Mouse (Mus musculus) c-Kit-positive CD71-positive TER-119-positive erythroid progenitor cells, embryonic 14.5 days (primary cell): ENCODE measurements around the gene Gpc6.

Experiments
- DNase-seq: peaks from one replicate; pipeline ENCODE4 v3.0.0-alpha.2; 2013; ENCODE audit warnings: low spot score

Gene Gpc6

DNA sequence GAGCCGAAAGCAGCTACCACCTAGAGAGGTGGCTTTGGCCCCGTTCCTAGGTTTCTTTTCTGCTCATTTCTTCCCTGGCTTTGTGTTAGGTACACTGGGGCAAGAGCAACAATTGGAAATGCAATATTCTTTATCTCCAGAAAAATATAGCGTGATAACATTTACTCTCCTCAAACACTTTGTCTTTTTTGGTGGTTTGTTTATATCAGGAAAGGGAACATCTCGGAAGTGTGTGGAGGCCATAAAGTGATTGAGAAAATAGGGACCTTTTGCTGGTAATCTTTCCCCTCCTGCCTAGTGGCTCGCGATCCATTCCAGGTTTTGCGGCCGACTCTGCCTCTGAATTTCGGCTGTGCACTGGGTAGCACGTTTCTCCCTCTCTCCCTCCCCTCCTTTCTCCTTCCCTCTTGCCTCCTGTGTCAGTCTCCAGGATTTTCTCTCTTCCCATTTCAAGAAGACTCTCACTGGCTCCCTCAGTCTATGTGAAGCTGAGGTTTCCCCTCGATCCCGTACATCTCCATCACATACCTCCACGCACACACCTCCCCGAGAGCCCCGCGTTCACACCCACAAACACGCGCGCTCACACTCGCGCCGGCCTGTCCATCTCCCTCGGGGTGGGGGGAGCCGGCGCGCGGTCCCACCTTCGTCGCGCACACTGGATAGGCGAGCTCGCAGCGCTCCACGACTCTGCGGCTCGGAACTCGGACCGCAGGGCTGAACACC, at the start of gene Gpc6:
Gene Gpc6, plus strand, starts transcription at position 440 of the 726 bp plus-strand sequence.
- no peak for DNase-seq

DNA sequence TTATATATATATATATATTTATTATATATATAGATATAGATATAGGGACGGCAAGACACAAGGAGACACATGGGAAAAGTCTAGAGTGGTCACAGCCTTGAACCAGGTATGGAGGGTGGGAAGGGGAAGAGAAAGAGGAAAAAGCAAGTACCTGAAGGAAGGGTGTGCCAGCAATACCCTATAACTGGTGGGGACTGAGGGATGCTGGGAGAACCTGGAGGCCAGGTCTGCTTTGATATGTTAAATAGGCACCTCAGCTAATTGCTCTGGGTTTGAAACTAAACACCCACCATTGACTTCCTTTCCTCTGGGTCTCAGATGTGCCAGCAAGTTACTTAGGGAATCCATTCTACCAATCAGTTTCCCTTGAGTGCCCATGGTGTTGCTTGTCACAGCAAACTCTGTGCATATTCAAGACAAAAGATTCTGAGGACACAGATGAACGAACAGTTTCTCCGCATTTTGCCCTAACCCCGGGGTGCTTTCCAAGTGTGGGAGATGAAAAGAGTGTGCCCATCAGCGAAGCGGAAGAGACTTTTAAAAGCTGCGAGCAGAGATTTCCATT, 42.6 kb upstream of the Gpc6 start:
- DNase-seq, result no peak

DNA sequence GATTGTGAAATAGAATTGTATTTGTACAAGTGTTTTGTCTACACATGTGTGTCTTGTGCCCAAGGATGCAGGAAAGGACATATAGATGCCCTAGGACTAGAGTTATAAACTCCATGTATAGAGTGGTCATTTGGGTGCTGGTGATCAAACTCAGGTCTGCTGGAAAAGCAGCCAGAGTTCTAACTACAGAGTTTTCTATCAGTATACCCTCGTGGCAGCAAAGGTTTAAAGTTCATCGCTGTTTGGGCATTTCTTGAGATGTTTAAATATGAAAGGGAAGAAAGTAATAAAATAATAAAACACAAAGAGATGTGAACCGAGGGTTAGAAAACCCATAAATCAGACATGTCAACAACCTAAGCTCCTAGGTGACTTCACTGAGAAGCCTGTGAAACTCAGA, 30.8 kb upstream of the Gpc6 start:
- DNase-seq, result no peak

DNA sequence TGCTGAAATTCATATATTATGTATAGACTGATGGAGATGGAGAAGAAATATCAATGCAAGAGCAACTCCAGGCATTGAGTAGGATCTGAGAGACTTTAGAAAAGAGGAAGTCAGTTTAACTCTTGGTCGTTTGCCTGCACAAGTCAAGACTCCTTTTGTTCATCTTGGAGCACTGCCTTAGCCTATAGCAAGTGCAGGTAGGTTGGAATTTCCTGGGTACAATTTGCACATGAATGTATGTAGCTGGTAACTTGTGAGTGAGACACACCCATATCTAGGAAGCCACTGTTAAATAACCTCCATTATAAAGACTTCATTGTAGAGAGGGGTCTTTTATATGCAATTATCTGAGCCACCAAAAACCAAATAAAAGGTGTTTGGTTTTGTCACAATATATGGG, 27.1 kb upstream of the Gpc6 start:
- DNase-seq, result no peak

DNA sequence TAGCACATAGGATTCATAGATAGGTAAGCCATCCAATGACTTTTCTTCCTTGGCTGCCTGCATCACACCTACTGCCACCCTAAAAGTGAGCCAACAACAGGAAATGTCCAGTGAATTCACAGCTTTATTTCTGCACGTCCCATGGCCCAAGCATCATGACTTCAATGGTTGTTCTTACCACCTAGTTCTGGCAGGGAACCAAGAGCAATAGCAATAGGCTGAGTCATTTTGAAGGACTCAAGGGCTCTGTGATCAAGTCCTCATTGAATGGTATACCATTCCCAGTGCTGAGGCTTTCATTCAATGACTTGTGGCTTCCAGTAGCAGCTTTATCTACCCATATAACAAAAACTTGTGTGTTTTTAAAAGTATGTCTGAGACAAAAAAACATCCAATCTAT, 13.3 kb upstream of the Gpc6 start:
- DNase-seq, result no peak

DNA sequence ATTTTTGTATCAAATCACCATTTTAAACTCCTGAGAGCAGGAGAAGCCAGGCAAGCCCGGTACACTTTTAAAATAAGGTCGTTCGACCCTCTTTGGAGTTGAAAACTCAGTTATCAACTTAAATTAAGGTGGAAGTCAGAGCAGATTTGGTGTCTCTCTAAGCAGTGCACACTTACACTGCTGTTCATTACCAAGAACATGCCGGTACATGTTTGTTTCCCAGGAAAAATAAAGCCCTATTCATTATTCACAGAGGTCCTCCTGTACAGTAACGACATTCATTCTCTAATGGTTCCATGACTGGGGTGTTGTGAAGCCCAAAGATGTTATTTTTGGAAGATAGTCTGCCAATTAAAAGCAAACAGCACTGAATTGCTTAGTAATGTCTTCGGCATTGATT, 8.2 kb upstream of the Gpc6 start:
- no peak for DNase-seq

DNA sequence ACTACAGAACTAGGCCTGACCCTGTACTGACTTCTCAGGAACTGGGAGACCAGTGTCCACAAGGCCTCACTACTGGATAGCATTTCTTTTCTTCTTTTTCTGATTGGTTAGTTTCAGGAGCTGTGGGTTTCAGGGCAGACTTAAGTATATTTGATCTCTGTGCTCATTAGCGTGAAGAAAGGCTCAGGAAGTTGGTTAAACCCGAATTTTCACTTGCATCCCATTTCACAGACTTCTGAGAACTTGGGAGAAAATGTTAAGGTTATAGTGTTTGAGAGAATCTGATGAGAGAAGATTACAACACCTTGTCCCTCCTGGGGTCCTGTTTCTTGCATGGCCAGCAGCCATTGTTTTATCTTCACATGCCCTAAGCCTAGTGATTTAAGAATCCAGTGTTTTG, 849 bp upstream of the Gpc6 start:
- DNase-seq, result no peak

DNA sequence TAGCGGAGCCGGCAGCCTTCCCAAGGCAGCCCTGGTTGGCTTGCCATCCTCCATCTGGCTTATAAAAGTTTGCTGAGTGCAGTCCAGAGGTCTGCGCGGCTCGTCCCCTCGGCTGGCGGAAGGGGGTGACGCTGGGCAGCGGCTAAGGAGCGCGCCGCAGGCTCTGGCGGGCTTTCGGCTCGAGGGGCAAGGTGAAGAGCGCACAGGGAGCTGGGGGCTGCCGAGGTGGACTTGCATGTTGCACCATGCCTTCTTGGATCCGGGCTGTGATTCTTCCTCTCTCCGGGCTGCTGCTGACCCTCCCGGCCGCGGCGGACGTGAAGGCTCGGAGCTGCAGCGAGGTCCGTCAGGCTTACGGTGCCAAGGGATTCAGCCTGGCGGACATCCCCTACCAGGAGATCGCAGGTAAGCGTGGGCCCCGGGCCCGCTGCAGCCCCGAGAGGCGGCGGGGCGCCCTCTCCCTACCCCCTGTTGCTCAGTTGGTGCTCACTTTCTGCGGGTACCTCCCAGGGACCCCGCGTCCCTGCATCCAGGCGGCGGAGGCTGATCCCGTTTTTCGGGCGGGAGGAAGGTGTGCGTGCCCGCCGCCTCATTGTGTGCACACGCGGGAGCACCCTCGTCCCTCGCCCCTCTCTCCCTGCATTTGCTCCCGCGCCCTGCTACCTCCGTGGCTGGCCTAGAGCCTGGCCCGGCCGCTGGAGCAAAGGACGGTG, 732 bp downstream of the Gpc6 start:
- DNase-seq, result no peak

DNA sequence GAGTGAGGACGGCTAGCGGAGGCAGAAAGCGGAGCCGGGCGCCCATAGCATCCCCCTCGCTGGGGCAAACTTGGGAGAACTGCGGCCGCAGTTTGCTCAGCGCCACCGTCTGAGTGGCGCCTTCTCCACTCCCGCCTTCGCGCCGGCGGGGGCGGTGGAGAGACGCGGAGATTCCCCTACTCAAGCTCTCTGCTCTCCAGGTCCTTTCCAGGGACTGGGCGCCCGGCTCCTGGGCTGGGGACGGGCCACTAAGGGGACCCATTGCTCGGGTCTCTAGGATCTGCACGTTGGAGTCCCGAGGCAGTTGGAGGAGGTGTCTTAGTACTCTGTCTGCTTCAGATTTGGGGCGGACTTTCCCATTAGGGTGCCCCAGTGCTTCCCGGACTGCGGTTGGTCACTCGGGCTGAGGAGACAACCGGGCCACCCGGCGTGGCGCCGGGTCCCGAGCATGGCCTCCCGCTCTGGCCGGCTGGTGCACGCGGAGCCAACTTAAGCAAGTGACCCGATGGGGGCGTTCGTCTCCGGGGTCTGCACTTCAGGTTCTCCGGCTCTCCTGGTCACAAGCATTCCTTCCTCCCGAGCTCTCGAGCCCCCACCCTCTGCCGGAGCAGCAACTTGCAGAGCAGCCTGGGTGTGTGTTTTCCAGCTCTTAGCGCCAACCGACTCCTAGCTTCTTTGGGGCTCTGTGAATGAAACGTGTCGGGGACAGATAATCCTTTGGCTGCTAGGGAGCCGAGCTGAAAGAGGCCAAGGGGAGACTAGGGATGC, 1.5 kb downstream of the Gpc6 start:
- no peak for DNase-seq

DNA sequence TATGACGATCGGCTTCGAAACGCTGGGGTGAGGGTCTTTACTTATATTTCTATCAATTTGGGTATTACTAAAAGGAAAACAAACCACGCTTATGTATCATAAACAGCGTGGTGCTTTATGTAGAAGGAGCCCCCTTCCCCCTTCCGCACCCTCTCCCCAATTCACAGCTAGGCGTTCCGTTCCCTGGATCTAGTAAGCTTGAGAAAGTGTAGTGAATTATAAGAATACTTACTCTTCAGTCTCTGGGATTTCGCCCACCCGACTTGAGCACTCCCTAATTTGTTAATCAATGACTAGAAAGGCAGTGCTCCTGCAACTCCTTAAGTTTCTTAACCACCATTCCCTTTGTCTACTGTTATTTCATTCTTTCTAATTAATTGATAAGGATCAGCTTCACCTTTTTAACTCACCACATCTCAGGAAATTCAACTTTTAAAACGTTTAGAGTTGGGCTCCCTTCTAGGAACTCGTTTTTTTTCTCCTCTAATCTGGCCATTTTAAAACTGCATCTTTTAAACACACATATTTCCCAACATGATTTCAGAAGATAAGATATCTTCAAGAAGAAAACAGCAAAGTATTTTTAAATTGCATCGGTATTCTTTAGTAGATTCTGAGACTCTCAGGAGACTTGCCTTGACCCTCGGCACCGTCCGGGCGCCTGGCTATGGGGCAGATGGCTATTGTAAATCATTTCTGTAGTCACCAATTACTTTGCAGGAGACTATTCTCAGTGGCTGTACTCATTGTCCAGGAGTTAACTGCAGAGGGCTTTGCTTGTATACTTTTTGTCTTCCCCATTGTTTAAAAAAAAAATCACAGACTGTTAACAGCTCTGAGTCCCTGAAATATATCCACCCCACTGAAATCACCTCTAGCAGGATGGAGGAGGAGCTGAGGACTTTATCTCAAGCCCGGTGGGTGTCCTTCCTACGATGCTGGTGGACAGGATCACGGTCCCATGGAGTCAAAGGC, 2.5 kb downstream of the Gpc6 start:
- DNase-seq, result no peak

DNA sequence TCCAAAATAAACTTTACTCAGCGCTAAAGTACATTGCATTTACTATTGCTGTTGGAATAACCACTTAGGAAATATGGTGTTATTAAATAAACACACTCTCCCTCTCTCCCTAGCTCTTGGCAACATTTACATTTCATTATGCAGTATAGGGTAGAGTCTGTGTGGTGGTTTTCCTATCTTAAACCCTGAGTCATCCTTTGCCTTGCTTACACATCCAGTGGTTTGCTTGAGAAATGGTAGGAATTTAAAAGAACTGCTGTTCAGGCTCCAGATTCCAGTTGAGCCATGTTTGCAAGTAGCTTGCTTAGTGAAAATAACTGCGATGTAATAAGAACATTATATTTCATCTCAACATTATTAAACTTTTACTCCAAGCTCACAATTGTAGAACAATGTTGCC, 3.3 kb downstream of the Gpc6 start:
- DNase-seq, result no peak

DNA sequence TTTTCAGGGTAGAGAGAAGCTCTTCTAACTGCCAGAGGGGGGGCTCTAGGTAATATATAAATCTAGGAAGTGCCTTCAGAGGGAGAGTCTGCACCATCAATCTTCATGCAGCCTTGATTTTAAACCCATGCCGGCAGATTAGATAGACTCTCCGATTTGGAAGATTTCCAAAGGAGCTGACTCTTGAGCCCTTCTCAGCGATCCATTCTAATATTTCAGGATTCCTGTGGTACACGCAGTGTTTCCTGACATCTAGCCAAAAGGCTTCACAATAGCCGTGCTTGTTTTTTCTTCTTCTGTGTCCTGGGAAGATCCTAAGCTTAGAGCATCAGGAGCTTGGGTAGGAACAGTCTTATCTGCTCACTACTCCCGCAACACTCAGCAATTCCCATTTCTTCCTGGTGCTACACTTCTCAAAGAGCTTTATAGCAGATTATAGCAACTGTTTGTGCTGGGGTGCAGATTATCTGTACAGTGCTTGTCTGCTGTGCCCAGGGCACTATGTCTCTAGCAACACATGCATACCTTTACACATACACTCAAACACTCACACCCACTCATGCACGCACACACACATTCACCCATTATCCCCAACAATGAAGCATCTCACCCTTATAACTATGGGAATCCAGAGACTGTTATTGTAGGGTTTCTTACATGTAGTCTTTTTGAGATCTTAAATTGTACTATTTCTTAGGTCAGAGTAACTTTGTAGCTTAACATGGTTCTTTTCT, 3.8 kb downstream of the Gpc6 start:
- no peak for DNase-seq

DNA sequence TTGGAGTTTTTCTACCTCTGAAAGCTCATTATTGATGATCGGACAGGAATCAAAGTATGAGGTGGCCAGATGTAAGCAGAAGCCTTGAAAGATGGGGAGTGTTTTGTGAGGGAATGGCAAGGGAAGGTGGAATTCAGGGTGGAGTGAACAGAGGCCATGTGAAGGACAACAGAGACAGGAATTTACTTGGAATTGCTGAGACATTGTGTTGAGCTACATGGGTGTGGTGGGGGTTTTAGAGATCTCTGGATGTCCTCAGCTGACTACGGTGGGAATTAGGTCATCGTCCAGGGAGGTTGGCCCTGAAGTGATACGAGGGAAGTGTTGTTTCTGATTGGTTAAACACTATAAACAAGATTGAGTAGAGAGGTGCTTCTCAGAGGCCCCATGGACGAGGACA, 8.7 kb downstream of the Gpc6 start:
- no peak for DNase-seq

DNA sequence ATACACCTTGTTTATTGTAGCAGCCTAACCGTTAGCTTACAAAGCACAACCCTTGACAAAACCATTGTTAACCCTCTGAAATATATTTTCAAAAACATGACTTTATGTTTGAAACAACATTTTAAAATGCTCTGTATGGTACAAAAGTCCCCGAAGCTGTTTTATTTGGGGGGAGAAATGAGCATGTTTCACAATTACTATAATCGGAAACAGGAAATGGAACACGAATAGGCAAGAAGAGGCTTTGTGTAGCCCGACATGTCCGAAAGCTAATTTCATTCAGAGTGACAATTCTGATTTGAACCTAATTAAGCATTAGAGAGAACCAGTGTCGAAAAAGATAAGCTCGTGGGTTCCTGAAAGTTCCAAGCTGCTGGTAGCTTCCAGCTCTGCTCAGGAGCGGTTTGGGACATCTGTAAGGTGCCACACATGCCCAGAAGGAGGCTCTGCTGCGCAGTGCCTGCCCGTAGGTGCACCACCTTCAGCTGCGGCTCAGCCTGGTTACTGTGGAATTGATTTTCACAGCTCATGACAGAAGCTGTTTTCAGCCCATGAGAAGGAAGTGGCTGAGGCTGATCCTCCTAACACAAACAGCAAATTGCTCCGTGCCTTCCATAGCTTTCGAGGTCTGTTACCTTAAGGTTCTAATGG, 12.9 kb downstream of the Gpc6 start:
- DNase-seq, result no peak

DNA sequence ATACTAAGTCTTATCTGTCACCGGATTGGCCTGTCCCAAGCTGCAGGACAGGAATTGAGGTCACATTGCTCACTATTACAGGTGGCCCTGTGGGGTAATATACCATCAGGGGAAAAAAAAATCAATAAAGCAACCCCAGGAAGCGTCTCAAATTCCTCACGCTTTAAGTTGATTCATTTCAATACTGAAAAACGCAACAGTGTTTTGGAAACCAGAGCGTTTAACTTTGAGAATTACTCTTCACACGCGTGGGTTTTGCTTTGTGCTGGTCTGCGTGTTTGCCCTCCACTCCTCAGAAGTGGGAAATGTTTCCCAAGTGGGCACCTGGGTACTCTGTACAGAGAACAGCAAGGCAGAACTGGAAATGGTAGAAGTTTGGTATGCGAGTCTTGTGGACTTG, 13.6 kb downstream of the Gpc6 start:
- DNase-seq, result no peak

DNA sequence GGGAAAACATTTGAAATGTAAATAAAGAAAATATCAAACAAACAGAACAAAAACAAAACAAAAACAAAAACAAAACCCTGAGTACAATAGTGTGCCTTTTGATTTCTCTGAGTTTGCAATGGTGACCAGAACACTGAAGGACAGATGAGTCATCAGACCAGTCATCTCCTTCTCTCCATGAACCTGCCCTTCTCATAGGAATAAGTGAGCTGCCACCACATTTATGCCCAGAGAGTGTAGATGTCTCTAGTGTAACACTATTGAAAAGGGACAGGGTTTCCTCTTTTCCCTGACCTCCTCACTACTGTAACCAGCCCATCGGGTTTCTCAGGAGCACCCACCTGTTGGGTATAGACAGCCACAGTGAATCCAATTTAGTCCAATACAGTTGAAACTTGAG, 14.4 kb downstream of the Gpc6 start:
- DNase-seq, result no peak

DNA sequence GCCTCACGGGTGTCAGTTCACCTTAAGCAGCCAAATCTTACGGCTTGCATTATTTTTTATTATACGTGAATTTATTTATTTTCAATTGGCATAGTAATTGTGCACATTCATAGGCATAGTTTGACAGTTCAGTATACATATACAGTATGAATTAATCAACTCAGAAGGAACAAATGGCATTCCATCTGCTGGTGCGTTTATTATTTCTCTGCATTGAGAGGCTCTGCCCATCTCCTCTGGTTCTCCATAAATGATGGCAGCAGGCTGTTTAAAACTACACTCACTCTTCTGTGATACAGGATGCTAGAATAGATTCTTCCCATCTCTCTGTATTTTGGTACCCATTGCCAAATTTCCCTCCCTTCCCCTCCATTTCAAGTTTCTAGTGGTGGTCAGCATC, 16.7 kb downstream of the Gpc6 start:
- DNase-seq, result no peak

DNA sequence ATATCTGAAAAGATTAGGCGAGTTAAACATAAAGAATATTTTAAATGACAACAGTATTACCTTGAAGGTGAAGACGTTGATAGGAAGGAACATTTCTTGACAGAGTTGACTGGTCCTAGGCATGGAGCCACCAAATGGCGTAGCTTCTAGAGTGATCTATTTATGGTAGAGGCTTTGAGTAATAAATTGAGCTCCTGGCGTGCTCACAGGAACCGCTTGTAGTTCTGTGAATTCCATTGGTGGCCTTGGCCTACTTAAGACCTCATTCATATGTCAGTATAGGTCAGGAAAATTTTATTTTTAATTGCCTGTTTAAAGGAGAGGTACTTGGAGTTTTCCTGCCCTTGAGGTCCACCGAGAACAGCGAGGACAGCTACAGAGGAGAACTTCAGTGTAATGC, 18.6 kb downstream of the Gpc6 start:
- DNase-seq, result no peak

DNA sequence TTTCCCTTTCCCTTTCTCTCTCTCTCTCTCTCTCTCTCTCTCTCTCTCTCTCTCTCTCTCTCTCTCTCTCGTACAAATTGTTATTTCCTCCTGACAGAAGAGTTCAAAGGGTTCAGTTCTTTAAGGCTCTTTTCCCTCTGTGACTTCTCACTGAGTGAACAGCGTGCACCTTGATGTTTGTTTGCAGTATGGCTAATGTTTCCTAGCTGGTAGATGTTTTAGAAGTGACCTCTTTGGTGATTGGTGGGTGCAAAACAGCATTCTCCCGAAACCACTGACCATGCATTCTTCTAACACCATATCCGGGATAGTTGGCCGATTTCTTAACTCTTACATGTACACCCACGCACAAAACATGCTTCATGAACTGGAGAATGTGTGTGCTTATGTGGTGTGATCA, 20.9 kb downstream of the Gpc6 start:
- no peak for DNase-seq

DNA sequence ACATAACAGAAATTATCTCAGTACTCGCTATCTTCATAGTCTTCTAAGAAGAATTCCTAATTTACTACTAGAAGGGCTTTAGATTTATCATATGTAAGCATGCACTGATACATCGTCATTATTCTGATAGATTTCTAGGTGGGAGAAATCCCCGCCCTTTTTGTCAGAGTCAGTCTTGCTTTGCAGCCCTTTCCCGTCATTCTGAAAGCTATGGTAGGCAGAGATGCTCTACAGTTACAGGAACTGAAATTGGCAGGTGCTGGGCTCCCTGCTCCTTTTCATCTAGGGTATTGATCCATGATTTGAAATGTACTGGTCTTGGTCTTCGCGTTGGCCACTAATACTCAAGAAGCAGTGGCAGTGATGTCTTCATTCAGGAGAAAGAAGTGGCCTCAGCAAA, 22.3 kb downstream of the Gpc6 start:
- no peak for DNase-seq
